Mouse (Mus musculus) heart, adult 11 months (tissue): ENCODE data around the gene Klhl35.
A peak's percentile ranks its signal among the peaks of the same experiment; 100 is the strongest.

ENCODE experiments used
- DNase-seq: peaks from one replicate; pipeline ENCODE4 v3.0.0; 2022

The Klhl35 gene

DNA sequence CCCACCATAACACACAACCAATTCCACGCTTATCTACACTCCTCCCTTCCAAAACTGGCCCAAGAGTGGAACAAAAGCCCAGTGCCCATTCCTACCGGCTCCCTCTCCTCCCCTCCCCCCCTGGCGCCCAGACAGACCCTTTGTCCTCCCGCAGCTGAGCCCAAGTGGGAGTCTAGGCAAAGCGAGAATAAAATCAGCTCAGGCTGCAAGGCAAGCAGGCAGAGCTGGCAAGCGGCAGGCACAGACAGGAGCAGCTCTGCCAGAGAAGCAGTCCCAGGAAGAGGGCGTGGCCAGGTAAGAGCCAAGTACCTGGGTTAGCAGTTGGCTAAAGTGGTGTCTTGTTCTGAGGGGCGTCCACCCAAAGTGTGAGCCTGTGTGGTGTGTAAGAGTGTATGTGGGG lies at the start of gene Klhl35:
Gene Klhl35 (plus strand): TSS at position 194 of the 400 bp plus-strand sequence.
- DNase-seq: no peak

DNA sequence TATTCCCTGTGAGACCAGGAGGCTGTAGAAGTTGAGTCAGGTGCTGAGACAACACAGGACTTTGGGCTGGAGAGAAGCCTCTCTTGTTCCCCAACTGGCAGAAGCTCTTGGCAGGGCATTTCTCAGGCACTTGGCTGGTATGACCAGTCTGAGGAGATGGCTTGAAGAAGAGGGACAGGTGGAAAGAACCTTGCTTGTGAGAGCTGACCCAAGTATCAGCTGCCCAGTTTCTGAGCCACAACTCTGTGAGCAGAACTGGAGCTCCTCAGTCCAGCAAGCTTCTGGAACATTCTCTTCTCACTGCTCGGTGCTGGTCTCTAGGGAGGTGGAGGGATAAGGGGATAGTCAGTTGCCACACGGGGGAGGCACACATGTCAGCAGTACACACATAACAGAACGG lies 46.5 kb upstream of the Klhl35 start:
- peak; percentile 89 for DNase-seq

- no peak for DNase-seq
These were observed 44.8 kb upstream of the Klhl35 start for GRCm38 (mm10) chr7:99421006-99421405.

- DNase-seq: no peak
These were observed 41.2 kb upstream of the Klhl35 start for GRCm38 (mm10) chr7:99424538-99425155.

DNA sequence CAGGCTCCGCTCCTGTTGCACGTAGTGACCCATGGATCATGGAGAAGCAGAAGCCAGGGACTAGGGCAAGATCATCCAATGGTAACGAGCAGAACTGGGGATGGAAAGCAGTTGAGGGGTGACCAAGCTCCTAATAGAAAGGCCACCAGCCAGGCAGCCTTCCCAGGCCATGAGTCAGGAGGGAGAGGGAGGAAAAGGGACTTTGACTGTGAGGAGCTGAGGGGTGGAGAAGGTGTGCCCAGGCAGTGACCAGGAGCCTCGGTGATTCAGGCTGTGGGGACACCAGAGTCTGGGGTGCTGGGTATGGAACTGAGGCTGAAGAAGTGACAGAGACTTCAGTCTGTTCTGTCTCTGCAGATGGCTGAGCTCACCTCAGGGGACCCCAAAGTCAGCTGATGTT lies 40.1 kb upstream of the Klhl35 start:
- DNase-seq: no peak

- DNase-seq: no peak
These were observed 38.8 kb upstream of the Klhl35 start for GRCm38 (mm10) chr7:99427031-99427430.

- DNase-seq: no peak
These were observed 37.8 kb upstream of the Klhl35 start for GRCm38 (mm10) chr7:99427987-99428386.

GRCm38 (mm10) chr7:99428836-99429235 lies 37.0 kb upstream of the Klhl35 start:
- no peak for DNase-seq

GRCm38 (mm10) chr7:99429786-99430185 lies 36.0 kb upstream of the Klhl35 start:
- no peak for DNase-seq

DNA sequence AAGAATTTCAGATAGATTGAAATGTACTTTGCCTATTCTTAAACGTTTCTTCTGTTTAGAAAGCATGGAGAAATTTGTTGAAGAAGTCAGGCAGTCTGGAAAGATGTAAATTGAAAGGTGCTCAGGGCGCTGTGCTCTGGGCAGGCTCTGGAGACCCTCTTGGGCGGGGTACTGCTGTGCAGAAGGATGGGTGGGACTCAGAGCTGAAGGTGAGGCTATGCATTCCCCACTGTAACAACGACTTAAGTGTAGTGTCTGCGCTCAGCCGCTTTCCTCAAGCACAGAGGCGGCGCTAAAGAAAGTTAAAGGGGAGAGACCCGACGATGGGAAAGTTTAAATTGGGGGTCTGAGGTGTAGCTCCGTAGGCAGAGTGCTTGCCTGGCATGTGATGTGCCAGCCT lies 35.6 kb upstream of the Klhl35 start:
- no peak for DNase-seq

DNA sequence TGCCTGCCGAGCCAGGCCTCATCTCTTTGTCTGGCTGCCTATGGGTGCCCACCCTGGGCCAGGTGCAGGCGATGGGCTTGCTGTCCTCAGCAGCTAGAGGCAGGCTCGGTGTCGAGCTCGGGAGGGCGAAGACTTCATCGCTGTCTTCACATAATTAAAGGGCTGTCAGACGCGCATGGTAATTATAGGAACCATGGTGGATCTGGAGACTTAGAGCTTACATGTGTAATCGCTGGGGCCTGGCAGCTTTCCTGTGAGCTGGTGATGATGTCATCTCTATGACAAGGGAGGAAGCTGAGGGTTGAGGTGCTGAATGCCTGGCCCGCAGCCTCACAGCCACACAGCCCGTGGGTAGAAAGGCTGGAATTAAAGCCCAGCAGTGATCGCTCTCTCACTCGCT lies 33.6 kb upstream of the Klhl35 start:
- DNase-seq: no peak

DNA sequence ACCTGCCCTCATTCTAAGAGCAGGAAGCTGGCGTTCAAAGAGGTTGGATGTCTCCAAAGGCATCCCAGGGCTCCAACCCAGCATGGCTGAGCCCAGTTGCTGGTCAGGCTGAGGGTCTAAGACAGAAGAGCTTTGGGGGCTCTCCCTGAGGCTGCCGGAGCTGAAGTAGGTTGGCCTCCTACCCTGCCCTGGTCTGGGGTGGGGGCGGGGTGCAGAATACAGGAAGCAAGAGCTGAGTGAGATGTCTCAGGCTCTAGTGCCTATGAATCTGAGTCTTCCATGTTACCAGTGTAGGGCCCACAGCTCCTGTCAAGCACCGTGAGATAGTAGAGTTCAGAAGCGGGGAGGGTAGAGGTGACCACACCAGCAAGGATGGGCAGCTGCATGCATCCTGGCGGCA lies 32.9 kb upstream of the Klhl35 start:
- no peak for DNase-seq

- DNase-seq: peak; percentile 90
These were observed 31.0 kb upstream of the Klhl35 start for GRCm38 (mm10) chr7:99434672-99435250.

DNA sequence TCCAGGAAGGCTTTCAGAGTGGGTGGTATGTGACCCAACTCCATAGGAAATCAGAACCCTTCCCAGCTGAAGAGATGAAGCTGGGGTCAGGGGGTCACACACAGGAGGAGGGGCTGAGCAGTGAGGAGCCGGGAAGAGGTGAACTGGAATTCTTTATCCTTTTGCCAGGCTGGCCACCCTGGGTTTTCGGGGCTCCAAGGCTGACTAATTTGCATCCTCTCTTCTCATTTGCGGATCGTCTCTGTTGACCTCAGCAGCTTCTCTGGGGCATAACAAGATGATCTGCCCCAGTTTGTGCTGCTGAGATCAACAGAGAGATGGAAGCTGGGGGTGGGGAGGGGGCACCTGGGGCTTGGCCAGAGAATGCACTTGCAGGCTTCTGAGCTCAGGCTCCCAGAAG lies 29.3 kb upstream of the Klhl35 start:
- DNase-seq: no peak

GRCm38 (mm10) chr7:99438881-99439280 lies 26.9 kb upstream of the Klhl35 start:
- DNase-seq: peak; percentile 88

DNA sequence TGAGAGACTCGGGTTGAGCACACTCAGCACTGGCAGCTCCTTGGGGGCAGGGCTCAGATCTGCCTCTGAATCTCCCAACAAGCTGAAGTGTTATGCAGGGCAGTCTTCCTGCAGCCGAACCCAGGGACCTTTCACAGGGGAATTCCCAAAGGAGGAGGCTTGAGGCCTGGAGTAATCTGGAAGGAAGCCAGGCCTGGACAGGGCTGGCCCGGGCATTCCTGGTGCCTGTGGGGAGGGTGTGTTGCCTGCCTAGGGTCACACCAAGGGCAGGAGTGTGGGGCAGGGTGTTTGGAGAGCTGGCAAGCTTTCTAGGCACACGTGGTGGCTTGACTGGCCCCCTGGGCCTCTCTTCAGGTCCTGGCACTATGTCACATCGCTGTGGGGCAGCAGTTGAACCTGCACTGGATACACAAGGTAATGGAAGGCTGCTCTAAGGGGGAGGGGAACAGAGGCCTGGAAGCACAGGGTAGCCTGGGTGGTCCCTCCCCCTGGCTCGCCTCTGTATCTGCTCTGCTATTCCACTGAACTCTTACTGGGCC lies 24.2 kb upstream of the Klhl35 start:
- peak; percentile 99 for DNase-seq

DNA sequence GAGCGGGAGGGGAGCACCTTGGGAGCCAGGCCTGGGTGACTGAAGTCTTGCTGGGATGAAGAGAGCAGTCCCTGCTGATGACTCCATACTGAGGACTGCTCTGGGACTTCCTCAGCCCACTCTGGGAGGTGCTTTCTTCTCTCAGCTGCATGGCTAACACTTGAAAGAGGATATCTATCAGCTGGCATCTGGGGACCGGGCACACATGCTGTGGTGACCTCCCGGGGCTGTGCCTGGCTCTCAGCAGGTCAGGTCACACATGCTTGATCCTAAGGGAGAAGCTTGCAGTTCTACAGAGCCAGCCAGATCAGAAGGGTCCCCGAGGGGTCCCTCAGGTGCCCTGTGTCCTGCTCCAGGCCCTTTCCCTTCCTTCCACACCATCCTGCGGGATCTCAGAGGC lies 22.6 kb upstream of the Klhl35 start:
- no peak for DNase-seq

- DNase-seq: no peak
These were observed 21.8 kb upstream of the Klhl35 start for GRCm38 (mm10) chr7:99444012-99444411.

GRCm38 (mm10) chr7:99445833-99446232 lies 20.0 kb upstream of the Klhl35 start:
- no peak for DNase-seq

DNA sequence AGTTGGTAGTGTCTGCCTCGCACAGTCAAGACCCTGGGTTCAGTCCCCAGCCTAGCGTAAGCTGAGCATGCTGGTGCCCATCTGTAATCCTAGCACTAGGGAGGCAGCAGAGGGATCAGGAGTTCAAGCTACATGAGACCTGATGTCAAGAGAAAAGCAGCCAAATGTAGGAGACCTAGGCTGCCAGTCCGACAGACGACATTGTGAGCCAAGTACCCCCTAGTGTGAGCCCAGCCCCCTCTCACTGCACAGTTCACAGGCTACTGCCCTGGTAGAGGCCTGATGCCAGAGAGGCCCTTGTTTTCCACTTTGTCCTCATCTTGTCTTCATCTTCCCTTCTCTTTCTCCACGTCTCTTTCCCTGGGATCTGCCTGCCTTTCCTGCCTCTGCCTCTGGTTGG lies 18.5 kb upstream of the Klhl35 start:
- no peak for DNase-seq

GRCm38 (mm10) chr7:99448619-99449018 lies 17.2 kb upstream of the Klhl35 start:
- no peak for DNase-seq

DNA sequence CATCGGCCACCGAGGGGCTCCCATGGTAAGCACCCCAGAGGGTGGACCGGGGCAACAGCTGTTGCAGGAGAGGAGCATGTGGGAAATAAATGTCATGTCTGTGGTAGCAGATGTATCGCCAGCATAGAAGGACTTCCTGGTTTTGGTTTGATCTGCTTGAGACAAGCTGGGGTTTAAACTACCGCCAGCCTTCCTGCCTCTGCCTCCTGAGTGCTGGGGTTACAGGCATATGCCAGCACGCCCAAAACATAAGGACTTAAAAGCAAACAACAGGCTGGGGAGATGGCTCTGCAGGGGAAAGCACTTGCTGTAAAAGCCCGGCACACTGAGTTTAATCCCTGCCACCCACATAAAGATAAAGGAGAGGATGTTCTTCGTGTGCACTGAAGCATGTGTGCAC lies 16.7 kb upstream of the Klhl35 start:
- DNase-seq: no peak

DNA sequence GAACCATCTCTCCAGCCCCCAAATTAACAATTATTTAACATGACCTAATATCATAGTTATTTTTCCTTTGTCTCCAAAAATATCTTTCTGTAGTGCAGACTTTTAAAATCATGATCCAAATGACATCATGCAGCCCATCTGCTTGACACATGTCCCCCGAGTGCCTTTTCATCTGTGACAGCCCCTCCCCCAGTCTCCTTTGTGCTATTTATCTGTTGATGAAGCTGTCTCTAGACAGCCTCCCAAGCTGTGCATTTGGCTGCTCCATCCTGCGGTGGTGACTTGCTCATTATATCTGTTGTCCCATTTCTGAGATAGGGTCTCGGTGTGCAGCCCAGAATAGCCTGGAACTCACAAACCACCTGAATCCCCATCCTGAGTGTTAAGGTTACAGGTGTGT lies 16.1 kb upstream of the Klhl35 start:
- DNase-seq: no peak

DNA sequence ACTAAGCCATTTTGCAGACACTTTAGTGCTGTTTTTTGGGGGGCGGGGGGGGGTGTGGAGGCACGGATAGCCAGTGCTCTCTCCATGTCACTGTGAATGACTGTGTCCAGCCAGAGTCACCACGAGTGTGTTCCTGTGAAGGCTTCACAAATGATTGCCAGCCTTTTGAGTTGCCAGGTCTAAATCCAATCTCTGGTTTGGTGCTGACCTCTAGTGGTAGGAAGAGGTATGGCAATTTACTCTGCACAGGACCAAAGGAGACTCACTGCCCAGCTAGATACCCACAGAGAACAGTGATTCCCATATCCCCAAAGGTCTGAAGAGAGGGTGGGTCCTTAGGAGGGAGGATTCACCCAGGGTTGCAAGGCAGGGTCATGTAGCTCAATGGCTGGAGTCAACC lies 15.1 kb upstream of the Klhl35 start:
- DNase-seq: no peak

- no peak for DNase-seq
These were observed 12.9 kb upstream of the Klhl35 start for GRCm38 (mm10) chr7:99452859-99453258.
